ENCODE assay signal across 18 mouse cellular contexts in the genomic region with DNA sequence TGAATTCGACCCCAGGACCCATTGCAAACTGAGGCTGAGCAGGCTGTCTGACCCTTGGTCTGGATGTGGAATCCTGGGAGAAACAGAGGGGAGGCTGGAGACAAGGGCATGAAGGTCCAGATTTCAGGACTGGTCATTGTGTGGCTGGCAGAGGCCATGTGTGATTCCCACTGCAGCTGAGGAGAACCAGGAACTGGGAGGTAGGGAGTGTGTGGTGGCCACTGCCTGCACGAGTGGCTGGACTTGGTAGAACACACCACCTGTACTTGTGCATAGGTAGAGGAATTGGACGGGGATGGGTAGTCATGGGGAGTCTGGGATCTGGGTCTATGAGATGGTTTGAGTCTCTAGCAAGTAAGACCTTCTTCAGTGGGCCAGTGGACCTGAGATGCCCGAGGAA.
DNase-seq lines count a peak whose midpoint lies in the region; ATAC-seq lines count a peak whose summit lies in the region.
"Had no signal": no experiment of that assay in that cellular context is flagged by ENCODE, and none has a peak within 500 bp of the region (broad histone marks: within the 10 kb centered on the region; RNA-seq: fewer than 3 reads in every experiment).

No protein-coding gene starts in this region.

- no peak overlapping the region for H3K4me2 ChIP-seq in kidney, embryonic 14.5 days (replicated peaks; ENCODE audit: low read depth, low read length)
- H3K4me2 ChIP-seq in forebrain, embryonic 11.5 days (ENCODE audit: low read depth, low read length, severe bottlenecking), result no peak overlapping the region
- H3K4me2 ChIP-seq in hindbrain, embryonic 12.5 days (replicated peaks), result no peak overlapping the region
- no peak overlapping the region for H3K4me2 ChIP-seq in midbrain, embryonic 12.5 days (replicated peaks)
- H3K4me2 ChIP-seq: embryonic facial prominence, embryonic 15.5 days; neural tube, embryonic 12.5 days had no signal

- H3K4me3 ChIP-seq in kidney, embryonic 14.5 days (ENCODE audit: low read length), result no peak overlapping the region
- H3K4me3 ChIP-seq in forebrain, embryonic 11.5 days (ENCODE audit: low read depth, low read length), result no peak overlapping the region
- H3K4me3 ChIP-seq in hindbrain, embryonic 12.5 days, result no peak overlapping the region
- no peak overlapping the region for H3K4me3 ChIP-seq in midbrain, embryonic 12.5 days
- H3K4me3 ChIP-seq: embryonic facial prominence, embryonic 15.5 days; neural tube, embryonic 12.5 days had no signal

- H3K4me1 ChIP-seq in kidney, embryonic 14.5 days (ENCODE audit: control insufficient read depth, insufficient read depth, low read length), result peaks cover 38% of the 10 kb centered on the region
- peaks cover 31% of the 10 kb centered on the region for H3K4me1 ChIP-seq in forebrain, embryonic 11.5 days (replicated peaks; ENCODE audit: control insufficient read depth, insufficient read depth, low read length)
- H3K4me1 ChIP-seq in hindbrain, embryonic 12.5 days, result peaks cover 48% of the 10 kb centered on the region
- H3K4me1 ChIP-seq in midbrain, embryonic 12.5 days, result peaks cover 48% of the 10 kb centered on the region

- H3K9ac ChIP-seq in kidney, embryonic 14.5 days (ENCODE audit: low read depth, low read length), result 0 out of 2 replicates have a peak overlapping the region, but pooled peaks have one; percentile 4
- no peak overlapping the region; the same call in 1 of the 2 replicates for H3K9ac ChIP-seq in forebrain, embryonic 11.5 days (ENCODE audit: low read length)
- H3K9ac ChIP-seq in hindbrain, embryonic 12.5 days, result no peak overlapping the region
- no peak overlapping the region for H3K9ac ChIP-seq in midbrain, embryonic 12.5 days (replicated peaks)
- H3K9ac ChIP-seq: embryonic facial prominence, embryonic 15.5 days had no signal

- WGBS in kidney, embryonic 14.5 days, result 78% methylated on average over 4 of the region's 4 CpGs
- 64% methylated on average over 4 of the region's 4 CpGs for WGBS in forebrain, embryonic 11.5 days
- WGBS in hindbrain, embryonic 12.5 days, result 52% methylated on average over 4 of the region's 4 CpGs
- 49% methylated on average over 4 of the region's 4 CpGs for WGBS in midbrain, embryonic 12.5 days

- no peak for ATAC-seq in kidney, embryonic 14.5 days (ENCODE audit: low FRiP score, low TSS enrichment)
- ATAC-seq in forebrain, embryonic 11.5 days (replicated peaks; ENCODE audit: low FRiP score), result no peak
- no peak for ATAC-seq in hindbrain, embryonic 12.5 days (ENCODE audit: low FRiP score)
- no peak for ATAC-seq in midbrain, embryonic 12.5 days (ENCODE audit: low FRiP score, low read depth)
- ATAC-seq: inflammation-experienced regulatory T-cells, adult 6 months; Patski had no signal

- H3K27ac ChIP-seq in kidney, embryonic 14.5 days (ENCODE audit: low read depth, low read length), result no peak overlapping the region
- peak overlapping the region; percentile 57 for H3K27ac ChIP-seq in forebrain, embryonic 11.5 days (ENCODE audit: low read depth, low read length)
- H3K27ac ChIP-seq in hindbrain, embryonic 12.5 days, result peak overlapping the region; percentile 35
- peak overlapping the region; percentile 94 for H3K27ac ChIP-seq in midbrain, embryonic 12.5 days (replicated peaks)
- H3K27ac ChIP-seq: neural tube, embryonic 12.5 days had no signal

- H3K36me3 ChIP-seq in kidney, embryonic 14.5 days (ENCODE audit: control insufficient read depth, insufficient read depth, low read length), result no peaks in the 10 kb centered on the region
- no peaks in the 10 kb centered on the region for H3K36me3 ChIP-seq in forebrain, embryonic 11.5 days (ENCODE audit: control insufficient read depth, insufficient read depth, low read length)
- no peaks in the 10 kb centered on the region for H3K36me3 ChIP-seq in hindbrain, embryonic 12.5 days
- H3K36me3 ChIP-seq in midbrain, embryonic 12.5 days, result no peaks in the 10 kb centered on the region
- H3K36me3 ChIP-seq: embryonic facial prominence, embryonic 15.5 days; neural tube, embryonic 12.5 days had no signal

- no peaks in the 10 kb centered on the region for H3K27me3 ChIP-seq in kidney, embryonic 14.5 days (ENCODE audit: control insufficient read depth, insufficient read depth, low read length)
- no peaks in the 10 kb centered on the region for H3K27me3 ChIP-seq in forebrain, embryonic 11.5 days (ENCODE audit: control insufficient read depth, insufficient read depth, low read length)
- H3K27me3 ChIP-seq in hindbrain, embryonic 12.5 days, result no peaks in the 10 kb centered on the region
- no peaks in the 10 kb centered on the region for H3K27me3 ChIP-seq in midbrain, embryonic 12.5 days
- H3K27me3 ChIP-seq: CH12.LX; embryonic facial prominence, embryonic 15.5 days; neural tube, embryonic 12.5 days; Patski had no signal

- H3K9me3 ChIP-seq in kidney, embryonic 14.5 days (ENCODE audit: control insufficient read depth, low read length), result no peaks in the 10 kb centered on the region
- no peaks in the 10 kb centered on the region for H3K9me3 ChIP-seq in forebrain, embryonic 11.5 days (ENCODE audit: control insufficient read depth, low read length)
- H3K9me3 ChIP-seq in hindbrain, embryonic 12.5 days (replicated peaks), result no peaks in the 10 kb centered on the region
- H3K9me3 ChIP-seq in midbrain, embryonic 12.5 days, result no peaks in the 10 kb centered on the region
- H3K9me3 ChIP-seq: embryonic facial prominence, embryonic 15.5 days; neural tube, embryonic 12.5 days had no signal

- no peak for DNase-seq in kidney, postnatal 14 days
- no peak for DNase-seq in forebrain, embryonic 11.5 days (ENCODE audit: low spot score)
- no peak for DNase-seq in B cell, adult 2 months
- DNase-seq in frontal cortex, adult 2 months (ENCODE audit: extremely low spot score in 1 of 2, low spot score in 1 of 2), result no peak
- no peak for DNase-seq in cerebellum, adult 9-11 months
- DNase-seq: cerebellum, postnatal 14 days; lung, adult 2 months; retina, postnatal 1 day; spleen, adult 18-20 months; thymus, adult 18-20 months had no signal
